Mouse (Mus musculus) T-helper 17 cell (primary cell): ENCODE results near the gene Dpf3.

ENCODE experiments used
- in situ Hi-C, 2 experiments: fragments of 300-600 bp; cut with MboI, MseI; formaldehyde crosslinking; loops; 1 replicate in 1 of 2; 2 replicates in 1 of 2; pipeline ENCODE4 v1.15.1; 2025; ENCODE audit warnings: high pct_unique_total_duplicates in 2 of 2

Dpf3 gene

GRCm38 (mm10) chr12:83348246-83348645 lies 139.3 kb downstream of the Dpf3 start:
- in situ Hi-C loops = no loop called here

DNA sequence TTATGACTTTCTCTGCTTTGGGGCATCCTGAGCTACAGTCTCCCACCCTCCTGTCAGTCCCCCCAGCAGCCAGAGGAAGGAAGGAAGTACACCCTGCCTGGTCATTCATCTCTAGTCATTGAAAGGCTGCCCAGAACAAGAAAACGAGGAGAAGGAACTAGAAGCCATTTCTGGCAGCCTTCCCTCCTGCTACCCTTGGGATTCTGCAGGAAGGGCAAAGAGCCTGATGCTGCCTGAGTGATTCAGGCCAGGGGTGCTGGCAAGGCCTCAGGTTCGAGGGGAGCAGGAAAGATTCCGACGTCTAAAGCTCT lies 144.7 kb downstream of the Dpf3 start:
- in situ Hi-C loops = no loop called here

DNA sequence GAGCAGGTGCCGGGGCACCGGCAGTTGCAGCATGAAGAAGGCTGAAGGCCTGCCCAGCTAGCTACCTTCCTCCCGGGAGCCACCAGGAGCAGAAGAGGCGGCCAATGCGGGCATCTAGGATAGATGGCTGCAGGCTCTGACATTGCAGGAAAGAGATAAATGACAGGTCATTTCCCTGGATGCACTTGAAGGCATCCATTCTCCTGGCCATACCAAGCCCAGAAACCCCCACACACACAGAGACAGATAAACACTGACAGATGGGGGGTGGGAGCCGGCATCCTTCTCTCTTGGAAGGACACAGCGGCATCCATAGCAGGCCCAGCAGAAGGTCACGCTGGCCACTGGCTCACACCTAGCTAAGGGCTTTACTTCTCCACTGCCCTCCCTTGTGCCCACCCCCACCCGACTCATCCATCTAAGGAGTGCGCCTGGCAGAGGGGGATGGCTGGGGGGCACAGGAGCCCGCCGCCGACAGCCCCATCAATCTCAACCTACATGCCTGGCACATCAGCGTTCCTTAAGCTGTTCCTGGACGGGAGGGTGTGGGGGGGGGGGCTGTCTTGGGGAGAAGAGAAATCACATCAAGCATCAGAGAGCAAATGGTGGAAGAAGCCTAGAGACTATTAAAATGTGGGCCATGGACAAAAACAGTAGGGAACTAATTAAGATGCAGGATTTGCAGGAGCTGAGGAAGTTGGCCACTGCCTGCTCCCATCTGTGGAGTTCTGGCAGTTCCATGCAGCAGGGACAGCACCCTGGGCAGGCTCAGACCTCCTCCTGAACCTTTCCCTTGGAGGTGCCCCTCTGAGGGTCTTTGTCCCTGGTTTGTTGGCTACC lies 145.3 kb downstream of the Dpf3 start:
- in situ Hi-C loops = no loop called here

DNA sequence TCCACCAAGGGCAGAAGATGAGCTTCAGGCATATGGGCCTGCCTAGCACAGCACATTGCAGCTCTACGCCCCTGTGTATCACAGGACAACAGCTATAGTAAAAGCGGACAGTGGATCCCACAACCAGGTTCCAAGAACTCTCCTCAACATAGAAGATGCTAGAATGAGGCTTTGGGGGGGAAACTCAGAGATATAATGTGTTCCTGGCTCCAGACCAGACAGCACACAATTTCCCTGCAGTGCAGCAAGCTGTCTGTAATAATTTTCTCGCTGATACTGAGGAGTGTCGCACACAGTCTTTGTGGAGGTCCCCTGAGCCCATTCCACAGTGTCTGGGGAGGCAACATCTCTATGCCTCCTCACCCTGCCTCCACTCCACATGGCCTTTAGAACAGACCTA lies 146.6 kb downstream of the Dpf3 start:
- in situ Hi-C loops = no loop called here

DNA sequence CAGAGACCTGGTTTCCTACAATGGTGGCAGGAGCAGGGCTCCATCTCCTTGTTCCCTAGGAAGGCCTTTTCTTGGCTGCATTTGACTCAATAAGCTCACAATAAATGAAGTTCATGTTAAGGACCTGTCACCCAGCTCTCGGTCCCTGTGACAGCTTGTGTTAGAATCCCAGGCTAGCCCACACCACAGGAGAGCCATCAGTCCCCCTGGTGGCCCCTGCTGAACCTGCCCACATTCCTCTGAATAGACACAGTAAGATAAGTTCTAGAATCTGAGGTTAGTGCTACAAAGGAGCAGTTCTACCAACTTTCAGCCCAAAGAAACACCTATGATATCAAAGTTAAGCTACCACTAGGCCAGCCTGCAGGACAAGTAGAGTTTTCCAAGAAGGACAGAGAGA lies 149.2 kb downstream of the Dpf3 start:
- in situ Hi-C loops = no loop called here

GRCm38 (mm10) chr12:83337776-83338149 lies 149.8 kb downstream of the Dpf3 start:
- in situ Hi-C loops = no loop called here

DNA sequence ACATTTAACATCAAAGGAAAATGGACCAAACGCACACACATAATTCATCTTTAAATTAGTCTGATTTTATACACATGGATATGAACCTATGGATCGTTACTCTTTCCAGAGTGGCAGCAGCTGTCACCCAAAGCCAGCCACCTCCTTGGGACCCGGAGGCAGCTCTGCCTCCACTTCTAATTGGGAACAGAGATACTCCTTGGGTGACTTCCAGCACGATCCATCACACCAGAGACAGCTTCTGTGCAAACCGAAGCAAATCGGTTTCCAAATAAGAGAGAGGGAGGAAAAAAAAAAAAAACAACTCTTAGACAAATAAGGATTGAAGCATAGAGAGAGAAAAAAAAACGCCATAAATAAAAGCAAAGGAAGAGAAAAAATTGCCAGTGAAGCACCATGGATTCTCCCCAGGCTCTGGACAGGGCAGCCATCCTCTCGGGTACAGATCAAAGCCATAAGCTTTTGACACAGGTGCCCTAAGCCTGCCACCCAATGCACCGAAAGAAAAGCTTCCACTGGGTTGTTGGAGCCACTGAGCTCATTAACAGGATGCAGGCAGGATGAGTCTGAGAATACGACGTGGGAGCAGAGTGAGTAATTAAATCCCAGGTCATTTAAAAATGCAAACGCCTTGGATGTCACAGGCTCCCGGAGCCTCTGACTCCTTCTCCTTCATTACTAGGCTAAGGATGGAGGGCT lies 150.3 kb downstream of the Dpf3 start:
- in situ Hi-C loops = no loop called here

- in situ Hi-C loops = no loop called here
Observed at GRCm38 (mm10) chr12:83330056-83330455, 157.5 kb downstream of the Dpf3 start.

DNA sequence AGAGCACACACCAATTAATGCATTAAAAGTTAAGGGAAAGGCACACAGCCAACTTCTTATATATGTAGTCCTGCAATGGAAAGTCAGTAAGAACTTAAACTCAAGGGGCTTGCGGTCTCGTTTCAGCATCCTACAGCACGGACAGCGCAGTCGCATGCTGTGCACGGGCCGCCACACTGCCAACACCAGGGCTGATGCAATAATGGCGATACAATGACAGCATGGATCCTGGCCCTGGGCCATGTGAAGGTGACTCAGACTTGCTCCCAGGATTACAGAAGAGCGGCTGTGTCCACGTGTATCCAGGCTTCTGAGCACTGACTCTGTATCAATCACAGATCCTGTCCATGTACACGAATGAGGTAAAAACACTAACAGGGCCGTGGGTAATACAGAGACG lies 158.6 kb downstream of the Dpf3 start:
- in situ Hi-C loops = loop anchor here in 1 of 2 experiments (5.0 kb wide), 1 partner anchor 892 kb away; no protein-coding TSS in a partner anchor

DNA sequence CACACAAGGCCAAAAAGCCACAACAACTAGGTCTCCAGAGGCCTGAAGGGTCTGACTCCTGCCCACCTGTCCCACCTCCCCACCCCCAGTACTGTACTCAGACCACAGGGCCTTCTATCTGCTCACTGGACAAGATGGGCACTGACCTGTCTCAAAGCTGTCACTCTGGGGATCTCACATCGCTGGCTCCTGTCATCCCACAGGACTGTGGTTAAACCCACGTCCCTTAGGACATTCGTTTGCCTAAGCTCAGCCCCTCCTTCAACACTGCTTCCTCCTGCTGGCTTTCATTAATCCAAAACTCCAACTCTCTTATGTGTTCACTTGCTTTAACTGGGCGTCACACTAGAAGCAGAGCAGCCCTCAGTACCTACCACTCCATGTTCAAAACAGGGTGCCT lies 159.0 kb downstream of the Dpf3 start:
- in situ Hi-C loops = loop anchor here in 1 of 2 experiments (5.0 kb wide), 1 partner anchor 891 kb away; no protein-coding TSS in a partner anchor

GRCm38 (mm10) chr12:83327451-83327850 lies 160.1 kb downstream of the Dpf3 start:
- in situ Hi-C loops = loop anchor here in 1 of 2 experiments (5.0 kb wide), 1 partner anchor 890 kb away; no protein-coding TSS in a partner anchor

- in situ Hi-C loops = no loop called here
Observed at GRCm38 (mm10) chr12:83320725-83321124, 166.8 kb downstream of the Dpf3 start.

GRCm38 (mm10) chr12:83317646-83318443 lies 169.7 kb downstream of the Dpf3 start:
- in situ Hi-C loops = loop anchor here in 1 of 2 experiments (10.0 kb wide), 1 partner anchor 1183 kb away; no protein-coding TSS in a partner anchor

GRCm38 (mm10) chr12:83314666-83315065 lies 172.8 kb downstream of the Dpf3 start:
- in situ Hi-C loops = loop anchor here in 1 of 2 experiments (10.0 kb wide), 1 partner anchor 1180 kb away; no protein-coding TSS in a partner anchor

- in situ Hi-C loops = loop anchor here in 1 of 2 experiments (10.0 kb wide), 1 partner anchor 1178 kb away; no protein-coding TSS in a partner anchor
Observed at GRCm38 (mm10) chr12:83312818-83313217, 174.7 kb downstream of the Dpf3 start.

- in situ Hi-C loops = loop anchor here in 1 of 2 experiments (10.0 kb wide), 1 partner anchor 1176 kb away; no protein-coding TSS in a partner anchor
Observed at GRCm38 (mm10) chr12:83310567-83310966, 176.9 kb downstream of the Dpf3 start.

DNA sequence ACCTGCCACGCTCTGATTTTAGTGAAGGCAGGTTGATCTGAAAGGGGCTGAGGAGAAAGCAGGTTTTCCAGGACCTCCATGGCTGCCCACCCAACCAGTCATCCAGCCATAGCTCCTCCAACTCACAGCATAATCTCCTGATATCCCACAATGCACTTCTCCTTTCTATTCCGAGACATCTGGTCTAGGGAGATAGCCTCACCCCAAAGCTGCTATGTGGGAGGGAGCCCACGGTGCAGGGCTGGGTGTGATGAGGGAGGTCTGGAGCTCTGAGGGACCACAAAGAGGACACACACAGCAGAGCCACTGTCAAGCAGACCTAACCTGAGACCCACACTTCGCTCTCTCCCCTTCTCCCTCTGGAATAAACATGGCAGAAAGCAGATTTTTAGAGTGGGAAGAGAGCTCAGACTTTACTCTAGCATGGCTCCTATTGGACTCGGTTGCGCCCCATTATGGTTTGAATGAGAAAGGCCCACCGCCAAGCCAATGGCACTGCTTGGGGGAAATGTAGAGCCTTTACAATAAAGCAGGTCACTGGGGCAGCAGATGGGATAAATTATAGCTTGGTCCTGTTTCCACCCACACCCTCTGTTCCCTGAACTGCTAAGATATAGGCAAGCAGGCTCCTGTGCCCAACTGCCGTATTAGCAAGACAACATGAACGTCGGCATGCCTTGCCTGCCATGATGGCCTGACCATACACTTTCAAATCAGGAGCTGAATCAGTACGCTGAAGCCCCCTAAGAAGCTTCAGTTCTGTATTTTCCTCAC lies 178.3 kb downstream of the Dpf3 start:
- in situ Hi-C loops = no loop called here

- in situ Hi-C loops = no loop called here
Observed at GRCm38 (mm10) chr12:83308627-83309026, 178.9 kb downstream of the Dpf3 start.

DNA sequence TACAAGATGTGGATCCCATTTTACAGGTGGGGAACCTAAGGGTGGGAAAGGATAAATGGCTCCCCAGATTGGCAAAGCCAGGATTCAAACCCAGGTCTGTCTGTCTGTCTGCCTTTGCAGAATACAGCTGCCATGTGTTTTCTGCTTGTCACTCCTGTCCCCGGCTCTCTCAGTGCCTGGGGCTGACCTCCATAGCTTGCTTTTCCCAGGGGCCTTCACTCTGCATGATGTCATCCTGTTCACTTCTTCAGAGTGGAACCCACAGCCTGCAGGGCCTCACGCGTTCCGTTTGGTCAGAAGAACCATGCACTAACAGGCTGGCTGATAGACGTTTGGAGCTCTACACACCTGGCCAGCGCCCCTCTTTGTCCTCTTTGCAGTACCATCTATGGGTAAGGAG lies 184.3 kb downstream of the Dpf3 start:
- in situ Hi-C loops = no loop called here

GRCm38 (mm10) chr12:83302320-83303153 lies 185.0 kb downstream of the Dpf3 start:
- in situ Hi-C loops = no loop called here
